Mouse (Mus musculus) forebrain, embryonic 10.5 days (tissue): Measurements from ENCODE around the gene Hdc. TPM values are rescaled to one million over a fixed set of nuclear protein-coding genes. Genes with fewer than 3 reads are reported as not detected.
A peak's percentile ranks its signal among the peaks of the same experiment; 100 is the strongest.

Experiments
- DNase-seq: peaks from one replicate; pipeline ENCODE4 v3.0.0-alpha.2; 2017; ENCODE audit warnings: low spot score; ENCODE audit errors: extremely low spot score
- H3K27ac ChIP-seq: fragments of 300-500 bp; sonication (generic); 2 replicates; pipeline ENCODE4 v1.5.1; 2016; ENCODE audit warnings: mild to moderate bottlenecking
- H3K27me3 ChIP-seq: fragments of 300-500 bp; sonication (generic); 2 replicates; pipeline ENCODE4 v1.6.1; 2016; ENCODE audit warnings: mild to moderate bottlenecking; ENCODE audit not compliant: poor library complexity, severe bottlenecking
- H3K36me3 ChIP-seq: fragments of 300-500 bp; sonication (generic); replicated peaks from 2 replicates; pipeline ENCODE4 v1.6.1; 2016; ENCODE audit warnings: mild to moderate bottlenecking, moderate library complexity
- H3K4me1 ChIP-seq: fragments of 300-500 bp; sonication (generic); 2 replicates; pipeline ENCODE4 v1.6.1; 2016
- H3K4me3 ChIP-seq: fragments of 300-500 bp; sonication (generic); 2 replicates; pipeline ENCODE4 v1.5.1; 2016; ENCODE audit warnings: mild to moderate bottlenecking, moderate library complexity
- H3K9me3 ChIP-seq: fragments of 300-500 bp; sonication (generic); 2 replicates; pipeline ENCODE4 v1.6.1; 2016; ENCODE audit warnings: mild to moderate bottlenecking, moderate library complexity
- WGBS: fragments of 180-500 bp; shearing (Covaris S2); methylation state at CpG from one replicate; pipeline ENCODE4 v1.1.7; 2016; 5-methylcytosine and 5-hydroxymethylcytosine counted together
- polyA plus RNA-seq: library from polyadenylated mRNA; unstranded; fragments of >200 nt; fragmentation: Nextera tagmentation; extraction: Ambion mirVana; gene quantifications from 2 replicates; pipeline ENCODE4 v1.2.1, GENCODE M21; 2016

Hdc gene
- polyA plus RNA-seq, 1 experiment from 2014 or later, result 0.31 TPM

GRCm38 (mm10) chr2:126563411-126564105, 55.5 kb downstream of the Hdc start:
- H3K9me3 ChIP-seq, result no peaks in the 10 kb centered on the region
- no peaks in the 10 kb centered on the region for H3K4me1 ChIP-seq
- H3K36me3 ChIP-seq, result no peaks in the 10 kb centered on the region
- no peak overlapping the region for H3K27ac ChIP-seq
- WGBS, result 90% methylated on average over 17 of the region's 17 CpGs
- no peaks in the 10 kb centered on the region for H3K27me3 ChIP-seq
- H3K4me3 ChIP-seq, result no peak overlapping the region
- no peak for DNase-seq

DNA sequence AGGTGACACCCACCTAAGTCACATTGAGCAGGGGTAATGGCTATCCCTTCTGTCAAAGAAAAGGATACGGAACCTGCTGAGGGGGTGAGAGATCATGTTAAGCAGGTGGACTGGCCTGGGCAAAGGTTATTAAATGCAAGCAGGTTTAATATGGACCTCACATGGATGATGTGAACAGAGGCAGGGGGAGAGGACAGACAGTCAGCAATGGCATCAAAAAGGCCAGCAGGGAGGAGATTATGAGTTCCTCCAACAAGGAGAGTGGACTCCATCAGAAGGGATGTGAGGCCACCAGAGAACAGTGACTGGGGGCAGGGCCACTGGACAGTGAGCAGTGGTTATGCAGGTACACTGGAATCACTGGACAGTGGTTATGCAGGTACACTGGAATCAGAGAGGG, 59.0 kb downstream of the Hdc start:
- Histone ChIP-seq H3K4me1 (no peaks in the 10 kb centered on the region), H3K27me3 (peaks cover 14% of the 10 kb centered on the region), H3K4me3 (no peak overlapping the region), H3K27ac (no peak overlapping the region), H3K9me3 (no peaks in the 10 kb centered on the region), H3K36me3 (no peaks in the 10 kb centered on the region)
- 88% methylated on average over 1 of the region's 1 CpGs for WGBS
- no peak for DNase-seq

DNA sequence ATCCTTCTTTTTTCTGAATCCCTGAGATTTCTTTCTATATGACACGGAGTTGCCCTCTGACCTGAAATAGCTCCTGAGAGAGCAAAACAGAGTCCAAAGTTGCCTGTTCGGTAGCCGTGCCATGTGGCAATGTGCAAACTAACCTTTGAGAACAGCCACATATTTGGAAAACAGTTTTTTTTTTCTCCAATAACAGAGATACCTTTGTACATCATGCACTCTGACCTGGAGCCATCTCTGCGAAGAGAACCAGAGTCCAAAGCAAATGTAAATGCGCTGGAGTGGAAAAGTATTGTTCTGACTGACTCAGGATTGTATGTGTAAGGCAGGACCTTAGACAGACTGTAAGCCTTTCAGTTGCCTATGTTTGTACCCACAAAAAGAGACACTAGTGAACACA, 63.6 kb downstream of the Hdc start:
- 82% methylated on average over 5 of the region's 5 CpGs for WGBS
- Histone ChIP-seq H3K36me3 (no peaks in the 10 kb centered on the region), H3K27ac (no peak overlapping the region), H3K9me3 (no peaks in the 10 kb centered on the region), H3K4me1 (peaks cover 24% of the 10 kb centered on the region), H3K4me3 (no peak overlapping the region), H3K27me3 (peaks cover 59% of the 10 kb centered on the region)
- no peak for DNase-seq

DNA sequence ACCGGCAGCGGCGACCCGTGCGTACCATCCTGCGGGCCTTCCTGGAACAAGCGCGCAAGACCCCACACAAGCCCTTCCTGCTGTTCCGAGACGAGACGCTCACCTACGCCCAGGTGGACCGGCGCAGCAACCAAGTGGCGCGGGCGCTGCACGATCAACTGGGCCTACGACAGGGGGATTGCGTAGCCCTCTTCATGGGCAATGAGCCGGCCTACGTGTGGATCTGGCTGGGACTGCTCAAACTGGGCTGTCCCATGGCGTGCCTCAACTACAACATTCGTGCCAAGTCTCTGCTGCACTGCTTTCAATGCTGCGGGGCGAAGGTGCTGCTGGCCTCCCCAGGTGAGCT, 65.8 kb downstream of the Hdc start:
- H3K27me3 ChIP-seq, result peaks cover 67% of the 10 kb centered on the region
- H3K27ac ChIP-seq, result peak overlapping the region; percentile 81
- no peak for DNase-seq
- no peaks in the 10 kb centered on the region for H3K36me3 ChIP-seq
- peak overlapping the region; percentile 65 for H3K4me3 ChIP-seq
- H3K4me1 ChIP-seq, result peaks cover 24% of the 10 kb centered on the region
- WGBS, result under 1% methylated on average over 26 of the region's 26 CpGs
- no peaks in the 10 kb centered on the region for H3K9me3 ChIP-seq

GRCm38 (mm10) chr2:126552357-126553290, 66.5 kb downstream of the Hdc start, which contains the start of gene Slc27a2:
TSS of gene Slc27a2 (plus strand) at chr2:126552407.
- Histone ChIP-seq H3K36me3 (no peaks in the 10 kb centered on the region), H3K9me3 (no peaks in the 10 kb centered on the region), H3K27me3 (peaks cover 67% of the 10 kb centered on the region), H3K27ac (peak within 1 kb of the TSS; percentile 81), H3K4me3 (peak within 1 kb of the TSS; percentile 65), H3K4me1 (peaks cover 24% of the 10 kb centered on the region)
- WGBS, result under 1% methylated on average over 61 of the region's 61 CpGs
- DNase-seq, result peak; percentile 54

DNA sequence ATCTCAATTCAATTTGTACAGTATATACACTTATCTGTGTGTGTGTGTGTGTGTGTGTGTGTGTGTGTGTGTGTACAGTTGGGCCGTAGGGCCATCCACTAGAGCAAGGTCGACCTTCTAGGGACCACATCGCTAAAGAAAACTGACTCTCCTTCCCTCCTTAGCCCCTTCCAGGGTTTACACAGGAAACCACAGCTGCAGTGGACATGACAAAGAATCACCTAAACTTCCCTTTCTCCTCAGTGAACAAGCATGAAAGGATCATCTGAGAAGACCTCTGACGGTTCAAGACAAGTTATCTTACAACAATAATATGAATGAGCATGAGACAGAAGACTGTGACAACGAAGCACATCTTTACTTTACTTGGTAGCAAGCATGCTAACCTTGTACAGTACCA, 67.2 kb downstream of the Hdc start:
- Histone ChIP-seq H3K36me3 (no peaks in the 10 kb centered on the region), H3K9me3 (no peaks in the 10 kb centered on the region), H3K27ac (no peak overlapping the region), H3K4me1 (peaks cover 24% of the 10 kb centered on the region), H3K4me3 (no peak overlapping the region), H3K27me3 (peaks cover 67% of the 10 kb centered on the region)
- 19% methylated on average over 5 of the region's 5 CpGs for WGBS
- DNase-seq, result no peak

DNA sequence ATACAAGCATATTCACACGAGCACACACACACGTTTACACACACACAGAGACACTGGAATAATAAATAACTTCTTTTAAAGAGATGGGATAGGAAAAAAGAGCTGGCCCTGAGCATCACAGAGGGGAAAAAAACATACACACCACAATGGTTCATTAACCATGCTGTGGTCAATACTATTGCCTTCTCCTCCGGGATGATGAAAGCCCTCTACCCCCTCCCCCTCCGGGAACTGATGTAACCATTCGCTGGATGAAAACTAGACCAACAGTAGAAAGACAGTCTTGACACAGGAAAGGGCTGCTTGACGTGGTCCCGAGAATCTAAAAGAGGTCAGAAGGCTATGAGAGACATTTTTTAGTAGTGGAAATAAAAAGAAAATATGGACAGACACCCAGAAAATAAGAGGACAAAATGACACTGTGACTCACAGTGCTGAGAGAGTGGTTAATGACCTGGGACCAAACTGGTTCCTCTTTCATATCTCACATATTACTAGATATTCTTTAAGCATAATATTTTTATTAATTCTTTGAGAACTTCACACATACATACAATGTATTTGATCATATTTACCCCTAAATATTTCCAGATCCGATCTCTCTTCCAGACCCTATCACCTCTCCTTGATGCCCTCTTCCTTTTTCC, 67.7 kb downstream of the Hdc start:
- Histone ChIP-seq H3K36me3 (no peaks in the 10 kb centered on the region), H3K4me3 (no peak overlapping the region), H3K9me3 (no peaks in the 10 kb centered on the region), H3K27me3 (peaks cover 66% of the 10 kb centered on the region), H3K27ac (no peak overlapping the region), H3K4me1 (peaks cover 24% of the 10 kb centered on the region)
- no peak for DNase-seq
- 77% methylated on average over 8 of the region's 8 CpGs for WGBS

GRCm38 (mm10) chr2:126549681-126550080, 69.4 kb downstream of the Hdc start:
- peaks cover 49% of the 10 kb centered on the region for H3K27me3 ChIP-seq
- H3K27ac ChIP-seq, result no peak overlapping the region
- H3K4me3 ChIP-seq, result no peak overlapping the region
- no peaks in the 10 kb centered on the region for H3K36me3 ChIP-seq
- H3K4me1 ChIP-seq, result peaks cover 24% of the 10 kb centered on the region
- DNase-seq, result no peak
- H3K9me3 ChIP-seq, result no peaks in the 10 kb centered on the region
- 92% methylated on average over 7 of the region's 7 CpGs for WGBS

- 91% methylated on average over 3 of the region's 3 CpGs for WGBS
- Histone ChIP-seq H3K4me3 (no peak overlapping the region), H3K27ac (no peak overlapping the region), H3K27me3 (peaks cover 16% of the 10 kb centered on the region), H3K4me1 (0 out of 2 replicates have a peak, but pooled peaks cover 4% of the 10 kb centered on the region), H3K9me3 (no peaks in the 10 kb centered on the region), H3K36me3 (no peaks in the 10 kb centered on the region)
- DNase-seq, result no peak
Observed at GRCm38 (mm10) chr2:126546392-126546791, 72.7 kb downstream of the Hdc start.

- H3K4me3 ChIP-seq, result no peak overlapping the region
- no peak for DNase-seq
- H3K27me3 ChIP-seq, result peaks cover 5% of the 10 kb centered on the region; the same call in 1 of the 2 replicates
- H3K27ac ChIP-seq, result no peak overlapping the region
- WGBS, result 77% methylated on average over 5 of the region's 5 CpGs
- H3K4me1 ChIP-seq, result no peaks in the 10 kb centered on the region
- no peaks in the 10 kb centered on the region for H3K9me3 ChIP-seq
- H3K36me3 ChIP-seq, result no peaks in the 10 kb centered on the region
Observed at GRCm38 (mm10) chr2:126545297-126545696, 73.8 kb downstream of the Hdc start.
